Mouse (Mus musculus) neutrophil, adult 5-6 weeks (primary cell): ENCODE data around the gene Atat1. TPM values are rescaled to one million over a fixed set of nuclear protein-coding genes. Genes with fewer than 3 reads are reported as not detected.
A peak's percentile ranks its signal among the peaks of the same experiment; 100 is the strongest.

Experiments
- ATAC-seq: fragments of 151-379, 151-347 bp; 2 replicates; pipeline ENCODE4 v1.8.0; 2017; ENCODE audit warnings: mild to moderate bottlenecking, moderate TSS enrichment; ENCODE audit not compliant: insufficient number of reproducible peaks, poor library complexity, low FRiP score, severe bottlenecking; ENCODE audit errors: extremely low read depth
- total RNA-seq: library from RNA; stranded (forward); fragments of 200-1000 nt; gene quantifications from 2 replicates; pipeline ENCODE4 v1.2.3, GENCODE M21; 2017

Atat1 gene
- total RNA-seq, 1 experiment from 2014 or later = 31.3 TPM

- peak; percentile 67 for ATAC-seq
Measured at GRCm38 (mm10) chr17:35861198-35861857, 48.5 kb downstream of the Atat1 start, which contains the start of gene Nrm. Gene Nrm (plus strand): TSS chr17:35861318.

- ATAC-seq = no peak
Measured at GRCm38 (mm10) chr17:35860831-35861197, 49.1 kb downstream of the Atat1 start.

GRCm38 (mm10) chr17:35859835-35860234, 50.0 kb downstream of the Atat1 start:
- ATAC-seq = no peak

- ATAC-seq = no peak
Measured at GRCm38 (mm10) chr17:35859371-35859770, 50.5 kb downstream of the Atat1 start.

- no peak for ATAC-seq
Measured at GRCm38 (mm10) chr17:35850974-35851373, 58.9 kb downstream of the Atat1 start.

- no peak for ATAC-seq
Measured at GRCm38 (mm10) chr17:35848112-35848511, 61.8 kb downstream of the Atat1 start.

Other genes with a start within 250 kb of the Atat1 start
- 11.8 and 13.8 TPM in 2 replicates for gene Vars2, start 242.5 kb downstream of the Atat1 start, total RNA-seq
- 7.0 and 15.5 TPM in 2 replicates for gene Gtf2h4, start 236.3 kb downstream of the Atat1 start, total RNA-seq
- 0.81 TPM in 1 of 2 replicates, not detected in the other for gene Ddr1, start 205.5 kb downstream of the Atat1 start, total RNA-seq
- 74.1 and 100 TPM in 2 replicates for gene Ier3, start 88.4 kb downstream of the Atat1 start, total RNA-seq
- gene Flot1, start 86.8 kb downstream of the Atat1 start, total RNA-seq = 172 and 193 TPM in 2 replicates
- 182 and 191 TPM in 2 replicates for gene Tubb5, start 71.8 kb downstream of the Atat1 start, total RNA-seq
- 22.5 and 30.7 TPM in 2 replicates for gene Mdc1, start 68.6 kb downstream of the Atat1 start, total RNA-seq
- 42.5 and 45.6 TPM in 2 replicates for gene Nrm, start 48.8 kb downstream of the Atat1 start, total RNA-seq
- 146 and 163 TPM in 2 replicates for gene Ppp1r18, start 44.5 kb downstream of the Atat1 start, total RNA-seq
- gene Dhx16, start 30.3 kb downstream of the Atat1 start, total RNA-seq = 106 and 121 TPM in 2 replicates
- gene 2310061I04Rik, start 12.6 kb downstream of the Atat1 start, total RNA-seq = 9.6 and 12.8 TPM in 2 replicates
- 29.3 and 36.8 TPM in 2 replicates for gene Mrps18b, start 6.3 kb upstream of the Atat1 start, total RNA-seq
- gene Ppp1r10, start 6.4 kb upstream of the Atat1 start, total RNA-seq = 413 and 415 TPM in 2 replicates
- 162 and 172 TPM in 2 replicates for gene Abcf1, start 59.7 kb upstream of the Atat1 start, total RNA-seq
- 39.3 and 41.5 TPM in 2 replicates for gene Gnl1, start 69.8 kb upstream of the Atat1 start, total RNA-seq
- 21.6 and 33.6 TPM in 2 replicates for gene Prr3, start 70.2 kb upstream of the Atat1 start, total RNA-seq
- 255 and 292 TPM in 2 replicates for gene H2-T24, start 110.5 kb upstream of the Atat1 start, total RNA-seq
- 431 and 448 TPM in 2 replicates for gene H2-T23, start 122.8 kb upstream of the Atat1 start, total RNA-seq
- 101 and 107 TPM in 2 replicates for gene H2-T22, start 132.7 kb upstream of the Atat1 start, total RNA-seq
- not detected in 2 replicates for gene Gm6034, start 132.9 kb upstream of the Atat1 start, total RNA-seq
- gene Gm11127, start 148.3 kb upstream of the Atat1 start, total RNA-seq = not detected in 2 replicates
- 1.2 and 1.4 TPM in 2 replicates for gene Gm19684, start 211.6 kb upstream of the Atat1 start, total RNA-seq
- not detected in 2 replicates for gene Gm7030, start 219.3 kb upstream of the Atat1 start, total RNA-seq